In the genomic region with DNA sequence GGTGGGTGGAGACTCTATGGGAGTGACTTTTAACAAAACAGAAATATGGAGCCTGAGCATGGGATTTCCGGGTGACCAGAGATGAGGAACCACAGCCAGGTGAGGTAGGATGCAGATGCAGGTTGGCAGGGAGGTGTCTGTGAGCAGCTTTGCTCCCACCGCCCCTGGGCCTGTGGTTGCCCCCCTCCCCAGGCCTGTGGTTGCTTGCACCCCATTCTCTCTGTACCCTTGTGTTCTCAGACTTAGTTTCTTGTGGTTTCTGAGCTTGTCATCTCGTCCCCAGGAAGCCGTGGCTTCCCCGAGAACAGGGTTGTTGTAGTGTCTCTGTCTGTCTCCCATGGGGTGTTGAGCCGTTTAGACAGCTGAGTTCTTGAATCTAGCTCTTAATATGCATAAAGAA, we compare ENCODE assay signal across 21 mouse cellular contexts.
DNase-seq lines count a peak whose midpoint lies in the region; ATAC-seq and TF ChIP-seq lines count a peak whose summit lies in the region.
"Had no signal": no experiment of that assay in that cellular context is flagged by ENCODE, and none has a peak within 500 bp of the region (broad histone marks: within the 10 kb centered on the region; RNA-seq: fewer than 3 reads in every experiment).

No protein-coding gene starts in this region.

- peaks cover 37% of the 10 kb centered on the region for H3K4me1 ChIP-seq in megakaryocyte, embryonic 14.5 days
- H3K4me1 ChIP-seq in stomach, postnatal 0 days (replicated peaks; ENCODE audit: control insufficient read depth, insufficient read depth) = no peaks in the 10 kb centered on the region
- H3K4me1 ChIP-seq: heart, embryonic 12.5 days had no signal

- H3K9me3 ChIP-seq in megakaryocyte, embryonic 14.5 days = peaks cover 29% of the 10 kb centered on the region
- H3K9me3 ChIP-seq in stomach, postnatal 0 days (ENCODE audit: control insufficient read depth, low read length) = no peaks in the 10 kb centered on the region
- H3K9me3 ChIP-seq: heart, embryonic 12.5 days had no signal

- peaks cover 10% of the 10 kb centered on the region for H3K27me3 ChIP-seq in megakaryocyte, embryonic 14.5 days (replicated peaks)
- no peaks in the 10 kb centered on the region for H3K27me3 ChIP-seq in stomach, postnatal 0 days (ENCODE audit: control insufficient read depth, insufficient read depth, low read length)
- H3K27me3 ChIP-seq: embryonic facial prominence, embryonic 15.5 days; heart, embryonic 12.5 days had no signal

- DNase-seq in thymus, adult 18-20 months = peak; percentile 72 to 82
- peak; percentile 77 for DNase-seq in thymus, postnatal 4 days
- DNase-seq in stomach, postnatal 0 days (ENCODE audit: low spot score) = no peak
- no peak for DNase-seq in layer of hippocampus, adult 9-11 months
- no peak for DNase-seq in left cerebral cortex, adult 11 months (ENCODE audit: low spot score)
- DNase-seq: adrenal gland, adult 8-10 months; cerebellum, postnatal 14 days; forebrain, postnatal 0 days; kidney, postnatal 10 days; lung, adult 18-20 months; lung, postnatal 36 days; right cerebral cortex, adult 18-20 months had no signal

- no peak for TF ChIP-seq EP300 in stomach, postnatal 0 days (optimal IDR thresholded peaks at IDR 0.05)

- peak overlapping the region; percentile 80 for H3K4me3 ChIP-seq in megakaryocyte, embryonic 14.5 days (replicated peaks)
- H3K4me3 ChIP-seq in stomach, postnatal 0 days (ENCODE audit: low read depth, low read length) = no peak overlapping the region
- H3K4me3 ChIP-seq: embryonic facial prominence, embryonic 15.5 days; heart, embryonic 12.5 days; midbrain, embryonic 10.5 days had no signal

- WGBS in stomach, postnatal 0 days = 88% methylated on average over 6 of the region's 6 CpGs

- no peak overlapping the region for H3K27ac ChIP-seq in stomach, postnatal 0 days (replicated peaks)
- H3K27ac ChIP-seq: embryonic facial prominence, embryonic 15.5 days; hindbrain, embryonic 14.5 days; midbrain, embryonic 10.5 days had no signal

- no peak overlapping the region for H3K4me2 ChIP-seq in stomach, postnatal 0 days (replicated peaks; ENCODE audit: low read depth)
- H3K4me2 ChIP-seq: embryonic facial prominence, embryonic 15.5 days; heart, embryonic 12.5 days; hindbrain, embryonic 14.5 days; liver, embryonic 11.5 days had no signal

- no peak for ATAC-seq in megakaryocyte, adult 5-6 weeks (ENCODE audit: poor library complexity, severe bottlenecking)
- 0 out of 2 replicates have a peak, but pooled peaks have one; percentile 36 for ATAC-seq in common myeloid progenitor, adult 5-6 weeks (replicated peaks; ENCODE audit: low read depth, poor library complexity, severe bottlenecking)
- ATAC-seq in stomach, postnatal 0 days (ENCODE audit: low FRiP score, low TSS enrichment) = no peak
- ATAC-seq: forebrain, postnatal 0 days; intestine, embryonic 16.5 days had no signal

- H3K9ac ChIP-seq in stomach, postnatal 0 days (ENCODE audit: low read length) = no peak overlapping the region
- H3K9ac ChIP-seq: embryonic facial prominence, embryonic 15.5 days; forebrain, postnatal 0 days; heart, embryonic 12.5 days; hindbrain, embryonic 14.5 days had no signal

- no peak for TF ChIP-seq CTCF in stomach, postnatal 0 days (IDR thresholded peaks at IDR 0.05; ENCODE audit: low read depth)

- peaks cover 4% of the 10 kb centered on the region for H3K36me3 ChIP-seq in megakaryocyte, embryonic 14.5 days (replicated peaks; ENCODE audit: low read length)
- H3K36me3 ChIP-seq in stomach, postnatal 0 days (ENCODE audit: control insufficient read depth, insufficient read depth, low read length) = no peaks in the 10 kb centered on the region
- H3K36me3 ChIP-seq: embryonic facial prominence, embryonic 15.5 days; heart, embryonic 12.5 days; midbrain, embryonic 10.5 days had no signal

Comparison
In these comparisons a context has a peak if more than half of its experiments do, and no peak if none do; other contexts are left out.
1. DNase-seq: peak in thymus, adult 18-20 months (2 of 2) and thymus, postnatal 4 days (single experiment); none in stomach, postnatal 0 days (single experiment), layer of hippocampus, adult 9-11 months (single experiment) and left cerebral cortex, adult 11 months (single experiment).